10 mouse cellular contexts compared by ENCODE assay signal in the genomic region with DNA sequence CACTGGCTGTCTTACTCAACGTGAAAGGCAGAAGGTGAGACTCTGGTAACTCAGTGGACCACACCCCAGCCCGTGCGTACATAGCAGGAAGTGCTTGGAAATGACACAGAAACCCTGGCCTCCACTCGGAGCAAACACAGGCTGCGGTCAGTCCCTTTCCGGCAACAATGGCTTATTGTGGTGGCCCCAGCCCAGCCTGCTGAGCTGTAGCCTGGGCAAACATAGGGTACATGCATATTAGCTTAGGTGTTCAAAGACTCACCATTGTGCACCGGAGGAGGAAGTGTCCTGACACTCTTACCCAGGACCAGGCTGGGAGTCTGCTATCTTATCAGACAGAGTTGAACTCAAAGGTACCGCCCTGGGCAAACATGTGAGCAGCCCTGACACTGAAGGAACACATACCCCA. TPM values are rescaled to one million over a fixed set of nuclear protein-coding genes. Genes with fewer than 3 reads are reported as not detected.
DNase-seq lines count a peak whose midpoint lies in the region; ATAC-seq and TF ChIP-seq lines count a peak whose summit lies in the region.
"Had no signal": no experiment of that assay in that cellular context is flagged by ENCODE, and none has a peak within 500 bp of the region (broad histone marks: within the 10 kb centered on the region; RNA-seq: fewer than 3 reads in every experiment).

No protein-coding gene starts in this region.

- no peak for DNase-seq in hindbrain, embryonic 10.5 days (ENCODE audit: low spot score)
- DNase-seq in hindbrain, embryonic 14.5 days (ENCODE audit: low spot score), result no peak
- DNase-seq in T-cell, adult 2 months (ENCODE audit: low spot score), result peak; percentile 93
- no peak for DNase-seq in liver, embryonic 14.5 days (ENCODE audit: low read depth in 3 of 3, low spot score in 3 of 3)
- DNase-seq in natural killer cell, adult 2 months (ENCODE audit: low spot score in 2 of 2), result peak; percentile 87 to 92
- no peak for DNase-seq in kidney, adult 9 months
- no peak for DNase-seq in gastrocnemius, postnatal 25 days
- no peak for DNase-seq in kidney, adult 11 months
- DNase-seq: embryo, embryonic 11 days had no signal

- ATAC-seq in hindbrain, embryonic 14.5 days (ENCODE audit: low FRiP score), result no peak
- no peak for ATAC-seq in liver, embryonic 14.5 days (ENCODE audit: insufficient read depth)

- peaks cover 37% of the 10 kb centered on the region for H3K4me1 ChIP-seq in hindbrain, embryonic 10.5 days (replicated peaks)
- peaks cover 13% of the 10 kb centered on the region for H3K4me1 ChIP-seq in hindbrain, embryonic 14.5 days (replicated peaks; ENCODE audit: control insufficient read depth, insufficient read depth, low read length)
- peaks cover 14 to 29% of the 10 kb centered on the region in 2 experiments for H3K4me1 ChIP-seq in liver, embryonic 14.5 days (replicated peaks; ENCODE audit: control insufficient read depth in 2 of 2, insufficient read depth in 2 of 2, low read length in 1 of 2)

- H3K4me2 ChIP-seq in hindbrain, embryonic 14.5 days (replicated peaks), result no peak overlapping the region
- peak overlapping the region; percentile 49 for H3K4me2 ChIP-seq in liver, embryonic 14.5 days (ENCODE audit: low read depth)

- 0 out of 2 replicates have a peak overlapping the region, but pooled peaks have one; percentile 12 for H3K27ac ChIP-seq in hindbrain, embryonic 10.5 days
- H3K27ac ChIP-seq in hindbrain, embryonic 14.5 days, result no peak overlapping the region
- H3K27ac ChIP-seq in liver, embryonic 14.5 days, result no peak overlapping the region

- WGBS in hindbrain, embryonic 10.5 days, result 70% methylated on average over 8 of the region's 8 CpGs
- 78% methylated on average over 8 of the region's 8 CpGs for WGBS in hindbrain, embryonic 14.5 days
- 9% methylated on average over 8 of the region's 8 CpGs for WGBS in liver, embryonic 14.5 days (ENCODE audit: insufficient replicate concordance)

- peaks cover 30% of the 10 kb centered on the region for H3K27me3 ChIP-seq in hindbrain, embryonic 10.5 days (ENCODE audit: insufficient read depth, poor library complexity, severe bottlenecking)
- no peaks in the 10 kb centered on the region for H3K27me3 ChIP-seq in hindbrain, embryonic 14.5 days (ENCODE audit: control insufficient read depth, insufficient read depth, low read length)
- H3K27me3 ChIP-seq in liver, embryonic 14.5 days (ENCODE audit: control insufficient read depth, insufficient read depth, low read length), result no peaks in the 10 kb centered on the region

- H3K4me3 ChIP-seq in hindbrain, embryonic 10.5 days, result no peak overlapping the region
- H3K4me3 ChIP-seq in hindbrain, embryonic 14.5 days (replicated peaks; ENCODE audit: low read length), result no peak overlapping the region
- H3K4me3 ChIP-seq in liver, embryonic 14.5 days (ENCODE audit: insufficient read depth in 1 of 2, low read depth in 2 of 2, low read length in 2 of 2), result peak overlapping the region; percentile 14 to 39; a peak in 2 of 4 replicates

- no peak for TF ChIP-seq CTCF in liver, embryonic 14.5 days (IDR thresholded peaks at IDR 0.05; ENCODE audit: low read depth)

- no peak for TF ChIP-seq EP300 in liver, embryonic 14.5 days (IDR thresholded peaks at IDR 0.05; ENCODE audit: low read depth)

- no peak overlapping the region for H3K9ac ChIP-seq in hindbrain, embryonic 14.5 days
- 0 out of 2 replicates have a peak overlapping the region, but pooled peaks have one; percentile 25 for H3K9ac ChIP-seq in liver, embryonic 14.5 days (replicated peaks)

- no peaks in the 10 kb centered on the region for H3K9me3 ChIP-seq in hindbrain, embryonic 10.5 days
- no peaks in the 10 kb centered on the region for H3K9me3 ChIP-seq in hindbrain, embryonic 14.5 days (ENCODE audit: control insufficient read depth, low read length)
- no peaks in the 10 kb centered on the region for H3K9me3 ChIP-seq in liver, embryonic 14.5 days (ENCODE audit: control insufficient read depth, low read length)

- no peaks in the 10 kb centered on the region for H3K36me3 ChIP-seq in hindbrain, embryonic 10.5 days
- H3K36me3 ChIP-seq in hindbrain, embryonic 14.5 days (replicated peaks; ENCODE audit: control insufficient read depth, insufficient read depth), result no peaks in the 10 kb centered on the region
- no peaks in the 10 kb centered on the region for H3K36me3 ChIP-seq in liver, embryonic 14.5 days (replicated peaks; ENCODE audit: control insufficient read depth, insufficient read depth, low read depth)

RNA-seq across cellular contexts. Expression of gene Cables2, which starts 3.6 kb away (rescaled TPM):
- polyA plus RNA-seq in hindbrain, embryonic 10.5 days (2016; fragmentation: Nextera tagmentation; extraction: Ambion mirVana), result 12.6 and 16.0 TPM in 2 replicates
- polyA plus RNA-seq in hindbrain, embryonic 14.5 days (2014; fragmentation: Nextera tagmentation; extraction: Ambion mirVana), result 40.6 and 40.9 TPM in 2 replicates
- polyA plus RNA-seq in liver, embryonic 14.5 days (2012; rRNA removed), result 4.9 and 5.6 TPM in 2 replicates
- polyA plus RNA-seq in liver, embryonic 14.5 days (2014; fragmentation: Nextera tagmentation; extraction: Ambion mirVana), result 3.3 and 4.9 TPM in 2 replicates
- 10 to 100 TPM in 1 of 2 experiments, 1 to 10 TPM in 1; 8.6 to 10.7 TPM for total RNA-seq in gastrocnemius, postnatal 25 days (2021)

RNA-seq across cellular contexts. Expression of gene Rbbp8nl, which starts 12.8 kb away (rescaled TPM):
- polyA plus RNA-seq in hindbrain, embryonic 10.5 days (2016; fragmentation: Nextera tagmentation; extraction: Ambion mirVana), result 0.18 and 0.55 TPM in 2 replicates
- not detected in 2 replicates for polyA plus RNA-seq in hindbrain, embryonic 14.5 days (2014; fragmentation: Nextera tagmentation; extraction: Ambion mirVana)
- polyA plus RNA-seq in liver, embryonic 14.5 days (2012; rRNA removed), result 0.02 TPM in 2 replicates
- not detected in 2 replicates for polyA plus RNA-seq in liver, embryonic 14.5 days (2014; fragmentation: Nextera tagmentation; extraction: Ambion mirVana)
- not detected for total RNA-seq in gastrocnemius, postnatal 25 days (2021)
- polyA plus RNA-seq: heart, embryonic 14.5 days had no signal

RNA-seq across cellular contexts. Expression of gene Rps21, which starts 19.7 kb away (rescaled TPM):
- 440 and 510 TPM in 2 replicates for polyA plus RNA-seq in hindbrain, embryonic 10.5 days (2016; fragmentation: Nextera tagmentation; extraction: Ambion mirVana)
- polyA plus RNA-seq in hindbrain, embryonic 14.5 days (2014; fragmentation: Nextera tagmentation; extraction: Ambion mirVana), result 372 and 509 TPM in 2 replicates
- 1,402 and 1,840 TPM in 2 replicates for polyA plus RNA-seq in liver, embryonic 14.5 days (2012; rRNA removed)
- 511 and 539 TPM in 2 replicates for polyA plus RNA-seq in liver, embryonic 14.5 days (2014; fragmentation: Nextera tagmentation; extraction: Ambion mirVana)
- 100 to 1,000 TPM; 342 to 348 TPM for total RNA-seq in gastrocnemius, postnatal 25 days (2021)

RNA-seq across cellular contexts. Expression of gene Lama5, which starts 51.2 kb away (rescaled TPM):
- 7.2 and 10.8 TPM in 2 replicates for polyA plus RNA-seq in hindbrain, embryonic 10.5 days (2016; fragmentation: Nextera tagmentation; extraction: Ambion mirVana)
- 2.6 and 2.9 TPM in 2 replicates for polyA plus RNA-seq in hindbrain, embryonic 14.5 days (2014; fragmentation: Nextera tagmentation; extraction: Ambion mirVana)
- polyA plus RNA-seq in liver, embryonic 14.5 days (2012; rRNA removed), result 2.7 and 2.9 TPM in 2 replicates
- polyA plus RNA-seq in liver, embryonic 14.5 days (2014; fragmentation: Nextera tagmentation; extraction: Ambion mirVana), result 1.7 and 1.9 TPM in 2 replicates
- total RNA-seq in gastrocnemius, postnatal 25 days (2021), result 10 to 100 TPM in 1 of 2 experiments, 1 to 10 TPM in 1; 8.0 to 10.0 TPM

RNA-seq across cellular contexts. Expression of gene Gata5, which starts 57.6 kb away (rescaled TPM):
- 0.25 TPM in 1 of 2 replicates, not detected in the other for polyA plus RNA-seq in hindbrain, embryonic 10.5 days (2016; fragmentation: Nextera tagmentation; extraction: Ambion mirVana)
- 0.05 TPM in 1 of 2 replicates, not detected in the other for polyA plus RNA-seq in hindbrain, embryonic 14.5 days (2014; fragmentation: Nextera tagmentation; extraction: Ambion mirVana)
- polyA plus RNA-seq in liver, embryonic 14.5 days (2012; rRNA removed), result 0.27 and 0.35 TPM in 2 replicates
- polyA plus RNA-seq in liver, embryonic 14.5 days (2014; fragmentation: Nextera tagmentation; extraction: Ambion mirVana), result 0.20 and 0.22 TPM in 2 replicates
- total RNA-seq in gastrocnemius, postnatal 25 days (2021), result not detected

Comparison
In these comparisons a context has a peak if more than half of its experiments do, and no peak if none do; other contexts are left out.
1. DNase-seq: peak in T-cell, adult 2 months (single experiment) and natural killer cell, adult 2 months (2 of 2); none in hindbrain, embryonic 10.5 days (single experiment), hindbrain, embryonic 14.5 days (single experiment), liver, embryonic 14.5 days (0 of 3), kidney, adult 9 months (single experiment), gastrocnemius, postnatal 25 days (single experiment) and kidney, adult 11 months (single experiment).
2. H3K4me3 ChIP-seq: peak in liver, embryonic 14.5 days (2 of 2); none in hindbrain, embryonic 10.5 days (single experiment) and hindbrain, embryonic 14.5 days (single experiment).